Mouse (Mus musculus): ENCODE data around the gene Rbl2. TPM values are rescaled to one million over a fixed set of nuclear protein-coding genes. Genes with fewer than 3 reads are reported as not detected.

Rbl2 gene
- total and polyA plus RNA-seq, 3 experiments, result 2.9 to 8.4 TPM; not detected in 1

- TF ChIP-seq BHLHE40 (IDR thresholded peaks at IDR 0.05; ENCODE audit: borderline replicate concordance, low read depth, low read length), result no peak
- TF ChIP-seq MAFK (IDR thresholded peaks at IDR 0.05; ENCODE audit: borderline replicate concordance, low read depth, low read length), result no peak
- TF ChIP-seq NRF1 (IDR thresholded peaks at IDR 0.05; ENCODE audit: insufficient read depth, low read depth, low read length, poor library complexity, severe bottlenecking), result 0 out of 2 replicates have a peak, but pooled peaks have one; percentile 0
- TF ChIP-seq CTCF (IDR thresholded peaks at IDR 0.05 in 2 of 3, conservative IDR thresholded peaks at IDR 0.05 in 1 of 3; ENCODE audit: control insufficient read depth in 1 of 3, insufficient read depth in 1 of 3, low read depth in 2 of 3, low read length in 3 of 3, poor library complexity in 1 of 3, severe bottlenecking in 1 of 3), result no peak
- no peak for TF ChIP-seq JUND (IDR thresholded peaks at IDR 0.05; ENCODE audit: low read depth, low read length)
- TF ChIP-seq GATA1 (IDR thresholded peaks at IDR 0.05; ENCODE audit: low read depth, low read length), result no peak
- TF ChIP-seq ZMIZ1 (IDR thresholded peaks at IDR 0.05; ENCODE audit: low read depth, low read length), result no peak
- TF ChIP-seq MEF2A (IDR thresholded peaks at IDR 0.05; ENCODE audit: extremely low read depth, insufficient replicate concordance, low read depth, low read length, poor library complexity, severe bottlenecking), result no peak
- no peak for TF ChIP-seq TAL1 (IDR thresholded peaks at IDR 0.05; ENCODE audit: low read length)
- TF ChIP-seq CHD2 (IDR thresholded peaks at IDR 0.05; ENCODE audit: low read length), result no peak
- no peak; the same call in 1 of the 2 replicates for TF ChIP-seq MAZ (IDR thresholded peaks at IDR 0.05; ENCODE audit: low read depth, low read length)
- peak; percentile 50 for TF ChIP-seq NELFE (IDR thresholded peaks at IDR 0.05; ENCODE audit: low read depth, low read length)
- TF ChIP-seq HCFC1 (IDR thresholded peaks at IDR 0.05; ENCODE audit: low read depth, low read length), result no peak
- no peak for TF ChIP-seq E2F4 (IDR thresholded peaks at IDR 0.05; ENCODE audit: borderline replicate concordance, low read depth, low read length)
- TF ChIP-seq USF1 (IDR thresholded peaks at IDR 0.05; ENCODE audit: low read depth, low read length), result no peak
These were observed 63.7 kb downstream of the Rbl2 start (continued) for GRCm38 (mm10) chr8:91133441-91134069.

DNA sequence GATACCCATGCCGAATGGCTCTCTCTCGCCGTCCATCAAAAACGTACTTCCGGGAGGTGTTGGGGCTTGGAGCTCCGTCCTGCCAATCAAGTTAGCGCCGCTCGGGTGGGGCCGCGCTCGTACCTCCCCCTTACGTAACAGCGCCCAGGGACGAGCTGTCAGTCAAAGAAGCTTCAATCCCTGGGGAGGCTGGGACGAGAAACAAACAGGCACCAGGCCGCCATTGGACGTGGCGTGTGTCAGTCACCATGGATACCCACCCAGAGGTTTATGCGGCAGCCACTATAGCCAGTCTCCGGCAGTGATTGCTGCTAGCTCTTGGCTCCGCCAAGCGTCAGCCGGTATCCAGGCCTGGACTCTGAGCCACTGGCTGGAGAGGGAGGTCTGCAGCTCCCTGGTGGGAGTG lies 64.2 kb downstream of the Rbl2 start:
- Histone ChIP-seq H3K9me3 (replicated peaks; ENCODE audit: insufficient read depth, low read length) (no peaks in the 10 kb centered on the region), H3K27me3 (ENCODE audit: control insufficient read depth in 1 of 2, insufficient read depth in 2 of 2, low read length in 2 of 2) (no peaks in the 10 kb centered on the region), H3K27ac (ENCODE audit: control insufficient read depth, low read depth, low read length) (no peak overlapping the region), H3K4me1 (ENCODE audit: control insufficient read depth in 1 of 2, insufficient read depth in 2 of 2, low read length in 2 of 2) (peaks cover 0 to 4% of the 10 kb centered on the region in 2 experiments; a peak in 2 of 4 replicates), H3K4me3 (ENCODE audit: control insufficient read depth in 1 of 2, insufficient read depth in 1 of 2, low read depth in 2 of 2, low read length in 2 of 2) (peak overlapping the region; percentile 55 to 58), H3K79me2 (ENCODE audit: control insufficient read depth, insufficient read depth, low read length, poor library complexity) (no peaks in the 10 kb centered on the region), H3K9ac (ENCODE audit: control insufficient read depth, low read depth, low read length, poor library complexity, severe bottlenecking) (peak overlapping the region; percentile 28; the same call in 1 of the 2 replicates), H3K36me3 (ENCODE audit: control insufficient read depth in 1 of 2, insufficient read depth in 2 of 2, low read length in 2 of 2) (peaks cover 0 to 7% of the 10 kb centered on the region in 2 experiments; a peak in 2 of 4 replicates)
- TF ChIP-seq HCFC1 (IDR thresholded peaks at IDR 0.05; ENCODE audit: low read depth, low read length) (peak; percentile 88), RCOR1 (IDR thresholded peaks at IDR 0.05; ENCODE audit: low read depth, low read length) (peak; percentile 71), ELF1 (IDR thresholded peaks at IDR 0.05; ENCODE audit: low read depth, low read length) (peak; percentile 39; the same call in 1 of the 2 replicates), NRF1 (IDR thresholded peaks at IDR 0.05; ENCODE audit: insufficient read depth, low read depth, low read length, poor library complexity, severe bottlenecking) (0 out of 2 replicates have a peak, but pooled peaks have one; percentile 7), MXI1 (IDR thresholded peaks at IDR 0.05; ENCODE audit: low read depth, low read length) (peak; percentile 10; the same call in 1 of the 2 replicates), ETS1 (IDR thresholded peaks at IDR 0.05; ENCODE audit: low read depth, low read length) (no peak), BHLHE40 (IDR thresholded peaks at IDR 0.05; ENCODE audit: borderline replicate concordance, low read depth, low read length) (no peak), E2F4 (IDR thresholded peaks at IDR 0.05; ENCODE audit: borderline replicate concordance, low read depth, low read length) (no peak), MAZ (IDR thresholded peaks at IDR 0.05; ENCODE audit: low read depth, low read length) (peak; percentile 96; the same call in 1 of the 2 replicates)
- peak; percentile 99 for DNase-seq (ENCODE audit: low read depth, low spot score)
